Mouse (Mus musculus): ENCODE data around the gene Cecr2.
"Not testable (repeated sequence)": the region's sequence is repeated elsewhere in the genome, so short reads cannot be mapped to it uniquely, and the experiment has no call there.

Cecr2 gene

DNA sequence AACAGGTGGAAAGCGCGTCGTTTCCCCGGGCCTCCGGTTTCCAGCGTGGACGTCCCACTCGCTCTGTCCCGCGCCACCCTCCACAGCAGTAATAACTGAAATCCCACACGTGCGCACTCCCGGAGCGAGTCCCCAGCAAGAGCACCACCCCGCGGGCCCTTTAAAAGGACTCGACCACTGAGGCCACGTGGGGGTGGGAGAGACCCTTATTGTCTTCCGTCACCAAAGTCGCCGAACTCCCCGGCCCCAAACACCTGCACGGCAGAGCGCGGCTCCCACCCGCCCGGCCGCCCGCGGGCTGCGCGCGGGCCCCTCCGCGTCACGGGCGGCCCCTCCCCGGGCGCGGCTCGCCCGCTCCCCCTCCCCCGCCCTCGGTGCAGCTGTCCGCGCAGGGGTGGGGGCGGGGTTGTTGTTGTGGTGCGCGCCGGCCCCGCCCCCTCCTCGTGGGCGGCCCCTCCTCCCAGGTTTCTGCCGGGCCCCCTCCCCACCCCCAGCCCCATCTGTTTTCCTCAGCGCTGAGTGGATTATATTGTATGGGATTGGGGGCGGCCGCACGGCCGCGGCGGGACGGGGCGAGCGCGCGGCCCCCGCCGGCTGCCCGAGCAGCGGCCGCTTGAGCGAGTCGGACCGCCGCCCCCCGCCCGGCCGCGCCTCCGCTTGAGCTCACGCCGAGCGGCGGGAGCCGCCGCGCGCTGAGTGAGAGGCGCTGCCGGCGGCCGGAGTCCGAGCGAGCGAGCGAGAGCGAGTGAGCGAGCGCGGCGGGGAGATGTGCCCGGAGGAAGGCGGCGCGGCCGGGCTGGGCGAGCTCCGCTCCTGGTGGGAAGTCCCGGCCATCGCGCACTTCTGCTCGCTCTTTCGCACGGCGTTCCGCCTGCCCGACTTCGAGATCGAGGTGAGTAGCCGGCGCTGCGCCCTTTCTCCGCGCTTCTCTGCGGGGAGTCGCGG lies at the start of gene Cecr2:
TSS of gene Cecr2 (plus strand) at position 554 of the 945 bp plus-strand sequence.
- DNase-seq: peak; percentile 57 to 82

DNA sequence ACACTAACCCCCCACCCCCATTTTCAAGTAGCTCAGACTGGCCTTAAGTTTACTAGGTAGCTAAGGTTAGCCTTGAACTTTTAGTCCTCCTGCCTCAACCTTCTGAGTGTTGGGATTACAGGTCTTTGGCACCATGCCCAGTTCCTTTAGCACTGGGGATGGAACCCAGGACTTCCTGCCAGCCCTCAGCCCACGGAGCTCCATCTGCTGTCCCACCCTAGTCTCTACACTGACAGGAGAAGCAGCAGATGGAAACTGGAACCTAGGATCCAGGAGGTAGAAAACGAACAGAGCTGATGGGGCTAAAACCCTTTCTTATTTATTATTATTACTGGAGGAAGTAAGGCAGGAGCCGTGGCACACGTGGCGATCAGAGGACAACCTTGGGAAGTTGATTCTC lies 48.6 kb upstream of the Cecr2 start:
- no peak for DNase-seq

DNA sequence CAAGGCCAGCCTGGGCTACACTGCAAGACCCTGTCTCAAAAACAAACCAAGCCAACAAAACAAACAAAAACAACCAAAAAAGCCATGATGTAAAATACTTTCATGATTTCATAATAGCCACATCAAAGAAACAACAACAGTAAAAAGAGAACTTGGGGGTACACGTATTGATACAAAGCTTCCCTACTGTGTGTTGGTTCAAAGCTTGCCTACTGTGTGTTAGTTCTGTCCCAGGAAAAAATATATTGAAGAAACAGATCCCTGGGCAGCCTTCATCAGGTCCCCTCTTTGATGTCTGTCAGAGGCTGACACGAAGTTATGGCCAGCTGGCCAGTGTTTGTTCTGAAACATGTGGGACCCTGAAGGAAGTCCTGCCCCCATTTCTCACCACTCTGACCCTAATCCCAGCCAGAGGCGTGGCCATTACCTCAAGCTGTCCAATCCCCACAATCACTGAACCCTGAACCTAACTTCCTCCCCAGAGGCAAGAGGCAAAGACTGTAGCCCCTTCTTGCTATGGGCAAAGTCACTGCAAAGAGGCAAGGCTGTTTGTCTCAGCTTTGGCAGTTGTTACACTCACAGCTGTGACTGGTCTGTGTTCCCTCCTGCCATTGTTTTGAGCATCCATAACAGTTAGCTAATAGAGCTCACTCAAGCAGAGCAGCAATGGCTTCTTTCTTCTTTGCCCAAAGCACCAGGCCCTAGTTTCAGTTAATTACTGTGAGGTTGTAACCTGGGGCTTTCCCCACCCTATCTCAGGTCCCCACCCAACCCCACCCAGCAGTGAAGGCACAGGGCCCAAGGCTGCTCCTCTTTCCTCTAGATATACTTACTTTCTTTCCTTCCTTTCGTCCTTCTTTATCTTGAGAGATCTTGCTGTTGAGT lies 47.4 kb upstream of the Cecr2 start:
- no peak for DNase-seq

DNA sequence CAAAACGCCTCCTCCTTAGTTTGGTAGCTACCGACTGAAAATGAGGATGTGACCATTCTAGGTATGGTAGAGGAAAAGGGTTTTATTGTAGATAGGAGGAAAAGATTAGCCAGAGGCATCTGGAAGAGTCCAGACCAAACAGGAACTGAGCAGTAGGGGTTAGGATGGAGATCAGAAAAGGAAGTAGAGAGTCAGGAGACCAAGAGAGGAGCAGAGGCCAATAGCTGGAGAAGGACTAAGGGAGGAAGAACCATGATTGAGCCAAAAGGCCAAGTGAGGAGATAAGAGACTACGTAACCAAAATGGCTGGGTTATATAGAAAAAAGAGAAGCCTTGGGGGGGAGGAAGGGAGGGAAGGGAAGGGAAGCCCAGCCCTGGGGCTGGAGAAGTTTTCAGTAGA lies 46.0 kb upstream of the Cecr2 start:
- DNase-seq: no peak

DNA sequence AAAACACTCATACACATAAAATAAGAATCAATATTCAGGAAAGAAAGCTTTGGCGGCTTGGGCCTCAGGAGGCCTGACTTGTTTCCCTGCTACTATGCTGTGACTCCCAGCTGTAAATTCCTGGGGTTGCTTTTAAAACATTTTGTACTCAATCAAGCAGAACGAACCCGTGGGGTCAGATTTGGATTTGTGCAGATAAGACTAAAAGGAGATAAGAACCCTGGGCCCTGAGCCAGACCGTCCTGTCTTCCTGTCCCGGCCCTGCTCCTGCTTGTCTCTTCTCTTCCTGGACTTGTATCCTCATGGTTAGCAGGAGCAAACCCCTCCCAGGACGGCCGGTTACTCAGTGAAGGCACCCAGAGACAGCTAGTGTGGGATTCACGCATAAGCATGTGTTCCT lies 41.1 kb upstream of the Cecr2 start:
- DNase-seq: no peak

DNA sequence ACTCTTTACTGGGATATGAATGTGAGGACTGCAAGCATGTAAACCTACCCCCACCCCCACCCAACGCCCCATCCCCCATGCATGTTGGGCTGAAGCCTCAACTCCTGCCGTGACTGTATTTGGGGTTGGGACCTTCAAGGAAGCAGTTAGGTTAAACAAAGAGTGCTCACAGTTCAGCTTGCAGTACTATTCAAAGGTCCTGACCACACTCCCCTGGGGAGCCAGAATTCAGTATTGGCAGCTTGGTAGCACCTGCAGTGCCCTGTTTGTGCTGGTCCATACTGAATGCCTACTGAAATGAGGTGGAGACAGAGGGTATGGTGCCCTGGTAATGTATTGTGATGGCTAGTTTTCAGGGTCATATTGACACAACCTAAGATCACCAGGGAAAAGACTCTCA lies 39.1 kb upstream of the Cecr2 start:
- DNase-seq: no peak

DNA sequence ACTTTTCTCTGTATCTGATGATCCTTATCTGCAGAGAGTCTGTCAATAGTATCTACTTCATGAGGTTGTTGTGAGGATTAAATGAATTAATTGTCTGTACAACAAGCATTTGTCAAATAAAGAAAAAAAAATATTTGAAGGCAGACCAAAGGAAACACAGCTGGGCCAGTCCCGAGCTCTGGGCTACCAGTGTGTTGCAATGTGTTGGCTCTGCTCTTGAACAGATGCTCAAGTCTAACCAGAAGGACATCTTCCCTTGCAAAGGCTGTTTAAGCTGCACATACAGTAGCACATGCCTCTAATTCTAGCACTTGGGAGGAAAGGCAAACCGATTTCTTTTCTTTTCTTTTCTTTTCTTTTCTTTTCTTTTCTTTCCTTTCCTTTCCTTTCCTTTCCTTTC lies 37.2 kb upstream of the Cecr2 start:
- no peak for DNase-seq

DNA sequence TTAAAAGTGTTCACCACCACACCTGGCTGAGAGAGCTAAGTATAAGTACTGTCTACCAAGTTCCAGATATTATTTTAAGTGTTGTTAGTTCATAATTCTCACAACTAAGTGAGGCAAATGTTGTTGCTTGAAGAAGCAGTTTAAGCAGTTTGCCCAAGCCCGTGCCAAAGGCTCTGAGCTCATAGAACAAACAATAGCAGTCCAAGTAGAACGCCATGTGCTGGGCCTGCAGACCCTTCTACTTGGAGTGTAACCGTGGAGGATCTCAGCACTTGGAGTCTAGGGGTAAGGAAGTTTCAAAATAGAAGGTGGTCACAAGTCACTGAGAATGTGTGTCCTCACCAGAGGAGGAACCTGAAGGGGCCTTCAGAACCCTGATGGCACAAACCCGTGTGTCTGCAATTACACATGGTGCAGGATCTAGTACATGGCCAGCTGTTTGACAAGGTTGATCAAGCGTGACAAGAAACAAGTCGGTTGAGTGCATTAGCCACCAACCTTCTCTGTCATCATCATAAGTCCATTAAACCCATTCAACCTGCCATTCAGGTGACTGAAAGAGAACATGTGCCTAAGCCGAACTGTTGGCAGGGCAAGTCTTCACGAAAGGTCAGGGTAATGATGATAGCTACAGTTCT lies 30.7 kb upstream of the Cecr2 start:
- DNase-seq: no peak

DNA sequence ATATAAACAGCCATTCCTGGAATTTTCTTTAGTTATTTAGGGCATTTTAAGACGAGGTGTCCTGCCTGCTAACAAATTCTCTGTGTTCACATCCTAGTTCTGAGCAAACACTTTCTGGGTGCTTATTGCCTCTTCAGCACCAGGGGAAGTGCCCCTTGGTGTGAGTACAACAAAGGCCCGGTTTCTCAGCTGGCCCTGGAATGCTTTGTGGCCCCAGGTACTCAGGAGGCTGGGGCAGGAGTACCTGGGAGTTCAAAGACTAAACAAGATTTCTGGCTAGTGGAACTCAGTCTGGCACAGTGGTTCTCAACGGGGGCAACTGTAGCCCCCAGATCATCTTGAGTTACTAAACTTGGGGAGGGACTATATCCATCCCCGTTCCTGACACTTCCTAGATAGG lies 26.6 kb upstream of the Cecr2 start:
- DNase-seq: no peak

DNA sequence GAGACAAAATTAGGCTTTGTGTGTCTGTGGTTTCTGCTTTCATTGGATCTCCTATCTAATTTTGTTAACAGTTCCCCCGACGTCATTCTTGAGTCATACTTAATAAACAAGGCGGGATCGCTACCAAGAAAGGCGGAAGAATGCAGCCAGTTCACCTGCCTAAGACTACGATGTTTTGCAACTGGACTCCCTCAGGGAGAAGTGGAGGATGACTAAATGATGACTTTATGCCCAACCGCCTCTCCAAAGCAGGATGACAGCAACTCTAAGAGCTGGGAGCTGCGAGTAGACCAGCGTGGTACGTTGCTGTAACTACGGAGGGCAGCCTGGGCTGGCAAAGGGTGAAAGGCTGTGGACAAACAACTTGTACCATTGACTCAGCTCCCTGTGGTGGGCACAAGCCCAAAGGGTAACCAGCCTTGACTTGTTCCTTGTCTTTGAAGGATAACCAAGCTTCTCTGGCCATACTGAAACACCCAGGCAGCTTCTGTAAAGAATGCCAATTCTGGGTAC lies 24.2 kb upstream of the Cecr2 start:
- DNase-seq: no peak

DNA sequence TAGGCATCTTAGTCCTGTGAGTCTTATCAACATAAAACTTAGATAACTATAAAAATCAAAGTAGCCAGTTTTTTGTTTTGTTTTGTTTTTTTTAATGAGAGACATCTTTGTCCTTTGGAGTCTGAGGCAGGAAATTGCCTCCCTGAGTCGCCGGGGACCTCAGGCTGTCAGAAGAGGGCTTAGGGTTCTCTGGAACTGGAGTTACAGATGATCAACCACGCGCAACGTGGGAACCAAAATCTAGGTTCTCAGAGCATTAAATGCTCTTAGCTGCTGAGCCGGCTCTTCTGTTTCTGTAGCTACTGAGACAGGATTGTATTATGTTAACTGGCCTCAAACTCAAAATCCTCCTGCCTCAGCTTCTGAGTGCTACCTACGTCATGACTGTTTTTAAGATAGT lies 22.4 kb upstream of the Cecr2 start:
- no peak for DNase-seq

DNA sequence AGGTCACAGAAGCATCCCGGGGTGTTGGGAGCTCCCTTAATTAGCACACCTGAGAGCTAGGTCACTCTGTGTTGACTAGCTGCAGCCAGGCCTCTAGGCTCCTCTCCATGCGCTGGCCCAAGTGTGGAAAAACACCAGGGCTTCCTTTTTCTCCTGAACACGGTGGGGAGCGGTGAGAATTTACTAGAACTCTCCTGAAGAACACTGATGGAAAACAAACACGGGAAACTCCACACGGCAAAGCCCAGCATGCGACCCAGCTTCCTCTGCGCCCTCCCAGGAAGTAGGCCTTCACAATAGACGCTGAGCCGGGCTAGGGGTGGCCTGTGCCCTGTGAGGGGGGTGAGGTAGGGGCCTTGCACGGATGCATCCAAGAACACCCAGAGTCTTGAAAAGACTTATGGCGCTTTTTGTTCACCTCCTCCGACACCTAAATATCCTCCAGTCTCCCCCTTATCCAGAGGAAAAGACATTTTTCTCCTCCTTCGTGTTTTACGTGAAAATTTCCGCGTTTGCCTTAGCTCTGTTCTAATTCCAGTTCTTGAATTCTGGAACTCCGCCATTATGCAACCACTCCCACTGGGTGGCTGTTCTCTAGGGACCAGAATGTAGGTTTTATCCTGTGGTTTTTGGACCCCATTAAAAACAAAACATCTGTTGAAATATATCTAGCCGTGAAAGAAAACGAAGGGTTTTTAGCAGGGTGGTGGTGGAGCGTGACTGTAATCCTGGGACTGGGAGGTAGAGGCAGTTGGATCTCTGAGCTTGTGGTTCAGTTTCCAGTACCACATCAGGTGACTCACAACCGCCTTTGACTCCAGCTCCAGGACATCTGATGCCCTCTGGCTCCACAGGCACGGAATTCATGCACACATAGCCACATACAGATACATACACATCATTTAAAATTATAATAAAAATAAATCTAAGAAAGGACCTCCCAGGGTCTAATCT lies 21.5 kb upstream of the Cecr2 start:
- no peak for DNase-seq

DNA sequence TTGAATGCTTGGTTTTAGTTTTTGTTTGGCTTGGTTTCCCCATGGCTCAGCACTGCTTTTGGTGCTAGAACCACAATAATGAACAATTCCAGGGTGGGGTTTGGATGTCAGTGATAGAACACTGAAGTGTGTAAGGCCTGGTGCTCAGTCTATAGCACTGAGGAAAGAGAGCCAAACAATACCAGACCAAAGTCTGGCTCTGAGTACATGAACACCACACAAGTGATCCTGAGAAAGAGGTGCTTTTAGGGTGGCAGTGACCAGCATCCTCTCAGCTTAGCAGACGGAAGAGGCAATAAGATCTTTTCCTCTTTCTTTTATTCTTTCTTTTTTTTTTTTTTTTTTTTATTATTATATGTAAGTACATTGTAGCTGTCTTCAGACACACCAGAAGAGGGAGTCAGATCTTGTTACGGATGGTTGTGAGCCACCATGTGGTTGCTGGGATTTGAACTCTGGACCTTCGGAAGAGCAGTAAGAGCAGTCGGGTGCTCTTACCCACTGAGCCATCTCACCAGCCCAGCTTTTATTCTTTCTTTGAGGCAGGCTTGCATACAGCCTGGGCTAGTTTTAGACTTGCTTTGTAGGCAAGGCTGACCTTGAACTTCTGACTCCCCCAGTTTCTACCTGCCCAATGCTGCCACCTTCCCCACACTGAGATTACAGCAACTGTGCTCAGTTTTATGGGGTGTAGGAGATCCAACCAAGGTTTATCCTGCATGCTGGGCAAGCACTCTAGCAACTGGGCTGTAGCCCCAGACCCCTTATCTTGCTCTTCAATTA lies 18.7 kb upstream of the Cecr2 start:
- not testable (repeated sequence) for DNase-seq

DNA sequence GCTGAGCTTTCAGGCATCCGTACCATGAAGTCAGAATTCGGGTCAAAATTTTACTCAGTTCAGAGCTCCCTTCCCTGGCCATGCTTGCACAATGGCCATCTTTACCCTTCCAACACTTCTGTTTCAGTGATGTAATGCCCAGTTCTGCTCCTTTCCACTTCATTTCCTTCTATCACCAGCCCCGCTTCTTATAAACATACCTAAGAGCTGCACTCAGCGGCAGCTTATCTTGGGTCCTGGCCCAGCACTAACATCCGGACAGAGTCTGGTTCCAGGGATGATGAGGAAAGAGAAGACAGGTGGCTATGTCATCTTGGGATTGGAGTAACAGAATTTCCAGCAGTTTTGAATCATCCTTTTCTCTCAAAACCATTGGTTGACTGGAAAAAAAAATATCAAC lies 18.0 kb upstream of the Cecr2 start:
- DNase-seq: no peak

DNA sequence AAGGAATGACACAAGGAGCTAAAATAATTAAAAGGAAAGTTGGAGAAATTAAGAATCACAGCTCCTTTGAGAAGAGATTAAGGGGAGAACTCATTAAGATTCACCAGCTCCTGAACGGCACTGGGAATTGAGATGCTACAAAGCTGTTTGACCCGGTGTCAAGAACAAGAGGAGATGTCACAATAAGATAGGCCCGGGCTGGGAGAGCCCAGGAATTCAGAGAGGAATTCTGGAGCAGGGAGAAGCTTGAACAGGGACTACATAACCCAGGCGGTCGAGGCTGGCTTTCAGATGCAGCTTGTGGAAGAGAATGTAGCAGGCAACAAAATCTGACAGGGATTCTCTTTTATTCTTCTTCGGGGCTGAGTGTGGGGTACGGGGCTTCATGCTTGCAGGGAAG lies 13.5 kb upstream of the Cecr2 start:
- DNase-seq: no peak

DNA sequence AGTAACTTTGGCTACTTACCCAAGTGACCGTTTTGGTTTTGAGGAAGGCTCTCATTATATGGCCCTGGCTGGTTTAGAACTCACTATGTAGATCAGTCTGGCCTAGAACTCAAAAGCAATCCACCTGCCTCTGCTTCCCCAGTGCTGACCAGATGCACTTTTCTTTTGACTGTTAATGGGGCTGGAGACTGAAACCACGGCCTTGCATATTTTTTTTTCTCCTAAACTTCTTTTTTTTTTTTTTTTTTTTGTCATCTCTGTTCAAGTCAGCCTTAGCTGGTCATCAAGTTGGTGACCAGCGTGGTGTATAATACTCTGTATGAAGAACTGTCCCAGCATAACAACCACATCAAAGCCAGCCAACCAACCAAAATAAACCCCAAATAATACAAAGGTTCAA lies 10.5 kb upstream of the Cecr2 start:
- no peak for DNase-seq

DNA sequence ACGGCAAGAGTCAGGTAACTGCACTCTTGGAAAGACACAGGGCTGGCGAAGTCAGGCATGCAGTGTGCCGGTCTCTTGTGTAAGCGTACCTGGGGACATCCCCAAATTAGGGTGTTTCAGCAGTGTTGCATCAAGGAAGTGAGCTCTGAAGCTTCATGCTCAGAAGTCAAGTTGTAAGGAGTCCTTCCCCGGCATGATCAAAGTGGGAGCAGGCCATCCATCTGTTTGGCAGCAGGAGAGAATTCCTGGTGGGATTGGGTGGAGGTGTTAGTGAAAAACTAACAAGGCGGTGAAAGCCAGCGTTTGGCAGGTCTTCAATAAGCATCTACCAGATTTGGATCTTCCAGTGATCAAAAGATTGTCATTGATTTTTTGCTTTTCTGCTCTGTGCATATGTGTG lies 7.3 kb upstream of the Cecr2 start:
- DNase-seq: no peak

DNA sequence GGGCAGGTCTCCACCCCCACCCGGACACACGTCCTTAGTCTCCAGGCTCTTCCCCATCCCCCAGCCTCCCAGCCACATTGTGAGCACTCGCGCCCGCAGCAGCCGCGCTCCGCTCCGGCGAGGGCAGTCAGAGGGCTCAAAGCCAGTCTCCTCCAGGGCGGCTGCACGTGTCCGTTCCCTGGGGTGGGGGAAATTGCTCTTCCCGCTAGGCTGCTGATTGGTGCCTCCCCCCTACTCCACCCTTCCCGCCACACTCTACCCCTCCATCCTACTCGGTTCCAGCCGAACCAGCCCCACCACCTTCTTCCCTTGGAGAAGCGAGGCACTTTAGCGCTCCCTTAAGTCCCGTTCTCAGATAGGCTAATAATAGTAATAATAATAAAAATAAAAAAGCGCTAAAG lies 754 bp upstream of the Cecr2 start:
- peak; percentile 67 to 69 for DNase-seq

DNA sequence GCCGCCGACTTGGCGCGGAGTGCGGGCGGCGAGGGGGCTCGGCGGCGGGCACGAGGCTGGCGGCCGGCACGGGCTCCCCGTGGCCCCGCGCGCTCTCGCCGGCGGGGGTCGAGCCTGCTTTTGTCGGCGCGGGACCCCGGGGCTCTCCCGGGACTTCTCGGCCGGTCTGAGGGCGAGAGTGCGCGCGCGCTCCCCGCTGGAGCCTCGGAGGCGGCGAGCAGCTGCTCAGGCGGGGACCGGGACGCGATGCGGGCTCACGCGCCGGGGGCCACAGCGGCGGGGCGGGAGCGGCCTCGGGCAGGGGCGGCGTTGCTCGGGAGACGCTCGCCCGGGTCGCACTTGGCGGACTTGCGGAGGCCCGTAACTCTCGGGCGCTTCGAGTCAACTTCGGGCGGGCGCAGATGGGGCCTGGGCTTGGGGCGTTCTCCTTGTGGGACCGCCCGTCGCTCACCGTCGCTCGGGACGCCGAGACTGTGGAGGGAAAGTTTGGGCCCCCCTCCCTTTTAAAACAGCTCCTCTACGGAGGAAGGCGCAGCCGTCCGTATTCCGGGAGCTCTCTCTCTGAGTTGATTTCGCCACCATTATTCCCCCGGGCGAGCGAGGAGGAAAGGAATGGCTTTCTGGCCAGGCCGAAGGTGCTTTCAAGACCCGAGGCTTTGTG lies 722 bp downstream of the Cecr2 start:
- peak; percentile 38 to 71 for DNase-seq

DNA sequence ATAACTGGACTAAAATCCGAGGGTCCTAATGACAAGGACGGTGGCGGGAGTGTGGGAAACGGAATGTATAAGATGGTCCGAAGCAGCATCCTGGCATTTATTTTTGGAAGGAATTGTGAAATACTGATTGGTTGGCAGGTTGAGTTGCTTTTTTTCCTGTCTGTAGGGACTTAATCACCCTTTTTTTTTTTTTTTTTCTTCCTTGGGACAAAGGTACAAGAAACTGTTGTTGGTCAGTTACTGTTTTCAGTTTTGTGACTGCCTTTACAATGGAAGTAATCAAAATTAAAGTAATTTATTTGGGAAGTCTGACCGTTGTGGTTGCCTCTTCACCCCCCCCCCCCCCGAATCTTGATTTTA lies 1.2 kb downstream of the Cecr2 start:
- DNase-seq: no peak

DNA sequence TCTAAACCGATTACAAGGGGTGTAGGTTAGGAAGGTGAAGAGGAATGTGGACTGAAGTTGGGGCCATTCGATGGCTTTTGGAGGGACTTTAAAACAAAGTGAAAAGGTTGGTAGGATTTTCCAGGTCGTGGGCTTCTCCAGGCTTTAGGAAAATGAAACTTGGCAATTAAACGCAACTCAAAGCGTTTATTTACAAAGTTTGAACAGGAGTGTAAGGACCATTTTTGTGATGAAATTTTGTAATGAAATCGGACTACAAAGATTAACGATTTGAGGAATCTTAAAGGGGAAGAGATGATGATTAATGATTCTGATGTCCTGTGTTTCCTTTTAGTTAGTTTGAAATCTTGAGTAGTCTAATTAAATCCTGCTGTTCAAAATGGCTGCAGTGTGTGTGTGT lies 1.7 kb downstream of the Cecr2 start:
- DNase-seq: no peak

All from cerebellum, adult 18-20 months (tissue).